Mouse (Mus musculus) spleen, postnatal 36 days (tissue): Measurements from ENCODE around the gene U2af2.
A peak's percentile ranks its signal among the peaks of the same experiment; 100 is the strongest.

Experiments used
- DNase-seq, 2 experiments: peaks; one replicate each; pipeline ENCODE4 v3.0.0; 2022; ENCODE audit warnings: low spot score in 2 of 2, mixed read lengths in 1 of 2

Gene U2af2

DNA sequence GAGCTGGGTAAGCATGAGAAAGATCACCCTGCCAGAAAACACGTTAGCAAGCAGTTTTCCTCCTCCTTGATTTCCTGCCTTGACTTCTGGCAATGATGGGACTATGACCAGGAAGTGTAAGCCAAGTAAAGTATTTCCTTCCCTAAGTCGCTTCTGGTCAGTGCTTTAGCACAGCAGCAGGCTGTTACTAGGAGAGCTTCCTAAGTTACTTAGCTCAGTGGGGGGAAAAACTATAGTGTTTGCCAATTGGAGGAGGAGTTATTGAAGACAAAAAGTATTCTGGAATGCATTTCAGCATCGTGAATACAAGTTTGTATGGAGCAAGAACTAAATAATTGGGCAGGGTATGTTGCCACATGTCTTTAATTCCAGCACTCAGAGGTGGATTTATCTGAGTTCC is 50.8 kb downstream of the U2af2 start:
- DNase-seq = no peak

DNA sequence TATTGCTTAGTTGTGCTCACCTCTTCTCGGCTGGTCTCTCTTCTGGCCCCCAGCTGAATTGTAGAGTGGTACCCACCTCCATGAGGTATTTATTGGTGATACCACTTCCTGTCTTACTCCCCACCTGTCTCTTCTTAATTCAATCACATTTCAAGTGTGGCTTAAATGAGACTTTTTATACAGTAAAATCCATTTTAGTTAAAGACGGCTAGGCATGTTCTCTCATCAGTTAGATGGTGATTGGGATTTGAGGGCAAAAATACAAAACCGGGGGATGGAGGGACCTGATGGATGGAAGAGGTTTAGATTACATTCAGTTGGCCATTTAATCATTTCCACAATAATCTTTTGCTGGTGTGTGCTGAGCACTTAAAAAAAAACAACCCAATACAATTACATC is 54.9 kb downstream of the U2af2 start, which contains the start of gene Rfpl4:
Gene Rfpl4 (minus strand): TSS at position 101 of the 400 bp plus-strand sequence.
- DNase-seq = no peak

DNA sequence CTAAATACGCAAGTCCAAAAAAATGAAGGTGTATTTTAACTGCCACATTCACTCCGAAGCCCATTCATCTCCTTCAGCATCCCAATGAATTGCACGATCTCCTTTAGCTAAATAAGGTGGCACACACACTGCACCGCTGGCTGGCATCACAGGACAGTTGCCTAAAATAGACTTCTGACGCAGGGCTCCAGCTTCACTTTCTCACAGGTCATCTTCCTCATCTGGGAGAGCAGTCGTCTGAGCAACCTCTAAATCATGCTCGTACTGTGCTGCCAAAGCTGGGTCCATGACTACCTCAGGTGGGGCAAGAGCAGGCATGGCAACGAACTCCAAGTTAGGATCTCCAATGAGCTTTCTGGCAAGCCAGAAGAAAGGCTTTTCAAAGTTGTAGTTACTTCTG is 63.1 kb downstream of the U2af2 start:
- DNase-seq = no peak

DNA sequence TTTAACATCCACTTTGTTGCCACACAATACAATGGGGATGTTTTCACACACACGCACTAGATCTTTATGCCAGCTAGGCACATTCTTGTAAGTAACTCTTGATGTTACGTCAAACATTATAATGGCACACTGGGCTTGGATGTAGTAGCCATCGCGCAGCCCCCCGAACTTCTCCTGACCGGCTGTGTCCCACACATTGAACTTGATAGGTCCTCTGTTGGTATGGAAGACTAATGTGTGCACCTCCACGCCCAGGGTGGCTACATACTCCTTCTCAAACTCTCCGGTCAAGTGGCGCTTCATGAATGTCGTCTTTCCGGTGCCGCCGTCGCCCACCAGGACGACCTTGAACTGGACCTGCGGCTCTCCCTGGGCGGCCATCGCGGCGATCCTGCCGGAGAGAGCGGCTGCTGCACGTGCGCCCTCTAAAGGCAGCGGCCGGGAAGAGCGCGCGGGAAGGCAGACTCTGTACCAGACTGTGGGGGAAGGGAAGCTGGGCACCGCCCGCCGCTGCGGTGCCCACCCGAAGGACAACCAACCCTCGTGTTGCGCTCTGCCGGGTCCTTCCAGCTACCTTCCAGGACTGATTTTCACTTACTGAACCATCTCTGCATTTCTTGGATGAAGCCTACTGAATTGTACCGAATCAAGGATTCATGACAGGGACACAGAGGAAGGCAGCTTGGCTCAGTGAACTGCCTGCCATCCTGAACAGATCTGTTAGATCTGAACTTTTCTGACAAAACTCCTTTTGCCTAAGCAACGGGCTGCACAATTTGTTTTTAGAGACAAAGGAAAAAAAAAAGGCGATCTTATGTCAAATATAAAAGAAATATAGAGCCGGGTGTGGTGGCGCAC is 63.8 kb downstream of the U2af2 start, which contains the start of gene Rasl2-9:
Gene Rasl2-9 (minus strand): TSS at position 402 of the 858 bp plus-strand sequence.
- peak; percentile 71 for DNase-seq
